11 mouse cellular contexts compared by ENCODE assay signal in the genomic region with DNA sequence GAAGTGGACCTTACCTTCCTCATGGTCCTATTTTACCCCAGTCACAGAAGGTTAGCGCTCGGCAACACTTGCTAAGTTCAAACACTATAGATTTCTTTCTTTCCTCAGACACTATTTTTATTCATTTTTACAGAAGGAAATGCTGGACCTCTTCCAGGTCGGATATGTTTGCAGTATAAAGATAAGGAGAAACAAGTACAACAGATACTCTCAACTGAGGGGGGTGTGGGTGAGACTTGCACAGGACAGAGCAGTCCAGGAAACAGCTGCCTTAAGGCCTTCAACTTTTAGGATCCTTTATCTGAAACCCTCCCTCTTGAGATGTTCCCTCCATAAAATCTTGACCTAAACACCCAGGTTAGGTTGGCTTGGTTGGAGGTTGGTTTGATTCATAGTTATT.
DNase-seq lines count a peak whose midpoint lies in the region; ATAC-seq and TF ChIP-seq lines count a peak whose summit lies in the region.
"Had no signal": no experiment of that assay in that cellular context is flagged by ENCODE, and none has a peak within 500 bp of the region (broad histone marks: within the 10 kb centered on the region; RNA-seq: fewer than 3 reads in every experiment).

No protein-coding gene starts in this region.

- no peaks in the 10 kb centered on the region for H3K36me3 ChIP-seq in embryonic facial prominence, embryonic 14.5 days (ENCODE audit: control insufficient read depth, insufficient read depth, low read length)
- H3K36me3 ChIP-seq in embryonic facial prominence, embryonic 10.5 days (replicated peaks): no peaks in the 10 kb centered on the region
- no peaks in the 10 kb centered on the region for H3K36me3 ChIP-seq in liver, embryonic 15.5 days (replicated peaks)
- no peaks in the 10 kb centered on the region for H3K36me3 ChIP-seq in forebrain, postnatal 0 days (ENCODE audit: insufficient read depth)
- H3K36me3 ChIP-seq: limb, embryonic 13.5 days; midbrain, embryonic 12.5 days had no signal

- no peak overlapping the region for H3K27ac ChIP-seq in embryonic facial prominence, embryonic 14.5 days (replicated peaks; ENCODE audit: low read depth, low read length)
- no peak overlapping the region for H3K27ac ChIP-seq in embryonic facial prominence, embryonic 10.5 days (replicated peaks)
- no peak overlapping the region for H3K27ac ChIP-seq in liver, embryonic 15.5 days (replicated peaks)
- H3K27ac ChIP-seq in forebrain, postnatal 0 days (ENCODE audit: low read depth, low read length): no peak overlapping the region
- H3K27ac ChIP-seq: limb, embryonic 13.5 days; midbrain, embryonic 12.5 days had no signal

- H3K4me1 ChIP-seq in embryonic facial prominence, embryonic 14.5 days (ENCODE audit: control insufficient read depth, insufficient read depth, low read length): no peaks in the 10 kb centered on the region
- H3K4me1 ChIP-seq in embryonic facial prominence, embryonic 10.5 days: no peaks in the 10 kb centered on the region
- H3K4me1 ChIP-seq in liver, embryonic 15.5 days (replicated peaks): peaks cover 8% of the 10 kb centered on the region
- no peaks in the 10 kb centered on the region for H3K4me1 ChIP-seq in forebrain, postnatal 0 days (ENCODE audit: insufficient read depth)
- H3K4me1 ChIP-seq: limb, embryonic 13.5 days; midbrain, embryonic 12.5 days had no signal

- WGBS in embryonic facial prominence, embryonic 14.5 days: 74% methylated on average over 3 of the region's 3 CpGs
- 89% methylated on average over 3 of the region's 3 CpGs for WGBS in embryonic facial prominence, embryonic 10.5 days
- 27% methylated on average over 3 of the region's 3 CpGs for WGBS in liver, embryonic 15.5 days (ENCODE audit: insufficient replicate concordance)
- WGBS in forebrain, postnatal 0 days: 84% methylated on average over 3 of the region's 3 CpGs

- TF ChIP-seq CTCF in forebrain, postnatal 0 days (IDR thresholded peaks at IDR 0.05; ENCODE audit: low read depth): no peak

- H3K27me3 ChIP-seq in embryonic facial prominence, embryonic 14.5 days (replicated peaks; ENCODE audit: control insufficient read depth, insufficient read depth, low read length): peaks cover 10% of the 10 kb centered on the region; the same call in 1 of the 2 replicates
- peaks cover 86% of the 10 kb centered on the region for H3K27me3 ChIP-seq in embryonic facial prominence, embryonic 10.5 days (replicated peaks; ENCODE audit: low read depth, poor library complexity, severe bottlenecking)
- no peaks in the 10 kb centered on the region for H3K27me3 ChIP-seq in liver, embryonic 15.5 days
- no peaks in the 10 kb centered on the region for H3K27me3 ChIP-seq in forebrain, postnatal 0 days (ENCODE audit: insufficient read depth, low read length)

- no peak for ATAC-seq in embryonic facial prominence, embryonic 14.5 days (ENCODE audit: low read depth)
- ATAC-seq in liver, embryonic 15.5 days (ENCODE audit: insufficient read depth): peak; percentile 75
- no peak for ATAC-seq in forebrain, postnatal 0 days

- peak; percentile 5 for DNase-seq in embryonic facial prominence, embryonic 14.5 days (ENCODE audit: low spot score)
- no peak for DNase-seq in embryonic facial prominence, embryonic 10.5 days (ENCODE audit: low spot score)
- peak; percentile 25 for DNase-seq in kidney, postnatal 10 days
- no peak for DNase-seq in kidney, postnatal 36 days
- DNase-seq in MEL-GATA-1-ER (ENCODE audit: extremely low read depth, low read depth): peak; percentile 85
- no peak for DNase-seq in spleen, postnatal 10 days (ENCODE audit: low spot score in 2 of 2)
- DNase-seq in forebrain, postnatal 0 days: no peak
- DNase-seq: cerebellum, adult 9-10 months had no signal

- H3K4me2 ChIP-seq in embryonic facial prominence, embryonic 14.5 days (ENCODE audit: low read depth, low read length): no peak overlapping the region
- H3K4me2 ChIP-seq in liver, embryonic 15.5 days: no peak overlapping the region
- H3K4me2 ChIP-seq in forebrain, postnatal 0 days (ENCODE audit: low read depth): no peak overlapping the region
- H3K4me2 ChIP-seq: limb, embryonic 13.5 days; midbrain, embryonic 12.5 days had no signal

- H3K9ac ChIP-seq in embryonic facial prominence, embryonic 14.5 days (ENCODE audit: low read depth, low read length): no peak overlapping the region
- no peak overlapping the region for H3K9ac ChIP-seq in liver, embryonic 15.5 days
- no peak overlapping the region for H3K9ac ChIP-seq in forebrain, postnatal 0 days
- H3K9ac ChIP-seq: limb, embryonic 13.5 days; midbrain, embryonic 12.5 days had no signal

- no peaks in the 10 kb centered on the region for H3K9me3 ChIP-seq in embryonic facial prominence, embryonic 14.5 days (ENCODE audit: control insufficient read depth, low read length)
- no peaks in the 10 kb centered on the region for H3K9me3 ChIP-seq in embryonic facial prominence, embryonic 10.5 days
- no peaks in the 10 kb centered on the region for H3K9me3 ChIP-seq in liver, embryonic 15.5 days (replicated peaks)
- H3K9me3 ChIP-seq in forebrain, postnatal 0 days (ENCODE audit: low read length): no peaks in the 10 kb centered on the region
- H3K9me3 ChIP-seq: limb, embryonic 13.5 days; midbrain, embryonic 12.5 days had no signal

- no peak overlapping the region for H3K4me3 ChIP-seq in embryonic facial prominence, embryonic 14.5 days (ENCODE audit: low read depth, low read length)
- H3K4me3 ChIP-seq in embryonic facial prominence, embryonic 10.5 days: no peak overlapping the region
- no peak overlapping the region for H3K4me3 ChIP-seq in liver, embryonic 15.5 days (replicated peaks)
- H3K4me3 ChIP-seq in forebrain, postnatal 0 days (ENCODE audit: low read depth, low read length): no peak overlapping the region
- H3K4me3 ChIP-seq: limb, embryonic 13.5 days; midbrain, embryonic 12.5 days had no signal

Comparison
In these comparisons a context has a peak if more than half of its experiments do, and no peak if none do; other contexts are left out.
1. DNase-seq: peak in embryonic facial prominence, embryonic 14.5 days (single experiment), kidney, postnatal 10 days (single experiment) and MEL-GATA-1-ER (single experiment); none in embryonic facial prominence, embryonic 10.5 days (single experiment), kidney, postnatal 36 days (0 of 2), spleen, postnatal 10 days (0 of 2) and forebrain, postnatal 0 days (single experiment).